Mouse (Mus musculus) urinary bladder, postnatal 4 days (tissue): ENCODE data around the gene Olfr1310.
"Not testable (repeated sequence)": the region's sequence is repeated elsewhere in the genome, so short reads cannot be mapped to it uniquely, and the experiment has no call there.

Experiments
- DNase-seq, 2 experiments: peaks; one replicate each; pipeline ENCODE4 v3.0.0; 2021 to 2022; ENCODE audit warnings: low spot score in 2 of 2

The Olfr1310 gene

DNA sequence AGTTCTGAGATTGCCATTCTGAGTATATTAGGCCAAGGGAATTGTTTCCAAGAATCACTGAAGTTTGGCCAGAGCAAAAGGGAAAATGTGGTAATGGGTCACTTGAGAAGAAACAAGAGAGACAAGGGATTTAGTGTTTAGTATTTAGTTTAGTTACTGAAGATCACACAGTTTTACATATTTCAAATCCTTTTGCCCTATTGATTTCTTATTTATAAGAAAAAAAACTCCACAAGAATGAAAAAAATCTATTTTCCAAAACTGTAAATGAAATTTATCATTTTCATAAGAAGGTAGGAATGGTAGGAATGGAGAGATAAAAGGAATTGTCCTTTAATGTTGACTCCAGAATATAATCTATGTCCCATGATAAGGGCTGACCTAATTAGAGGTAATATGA is at the start of gene Olfr1310:
Gene Olfr1310 (minus strand): TSS at position 101 of the 400 bp plus-strand sequence.
- no peak for DNase-seq

DNA sequence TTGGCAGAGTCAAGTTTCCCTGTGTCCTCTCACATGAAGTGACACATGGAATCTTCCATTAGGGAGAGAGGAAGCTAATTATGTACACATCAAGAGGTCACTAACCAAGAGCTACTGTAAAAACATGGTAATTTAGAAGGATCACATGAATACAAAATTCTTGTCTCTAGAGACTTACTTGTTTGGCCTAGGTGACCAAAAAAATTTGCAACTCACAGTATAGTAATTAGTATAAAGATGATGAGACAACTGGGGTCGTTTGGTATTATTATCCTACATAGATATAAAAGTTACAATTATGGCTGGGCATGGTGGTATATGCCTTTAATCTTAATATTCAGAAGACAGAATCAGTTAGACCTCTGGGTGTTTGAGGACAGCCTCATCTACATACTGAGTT is 37.6 kb upstream of the Olfr1310 start, which contains the start of gene Olfr1312:
Gene Olfr1312 (minus strand): TSS at position 101 of the 400 bp plus-strand sequence.
- DNase-seq: no peak

DNA sequence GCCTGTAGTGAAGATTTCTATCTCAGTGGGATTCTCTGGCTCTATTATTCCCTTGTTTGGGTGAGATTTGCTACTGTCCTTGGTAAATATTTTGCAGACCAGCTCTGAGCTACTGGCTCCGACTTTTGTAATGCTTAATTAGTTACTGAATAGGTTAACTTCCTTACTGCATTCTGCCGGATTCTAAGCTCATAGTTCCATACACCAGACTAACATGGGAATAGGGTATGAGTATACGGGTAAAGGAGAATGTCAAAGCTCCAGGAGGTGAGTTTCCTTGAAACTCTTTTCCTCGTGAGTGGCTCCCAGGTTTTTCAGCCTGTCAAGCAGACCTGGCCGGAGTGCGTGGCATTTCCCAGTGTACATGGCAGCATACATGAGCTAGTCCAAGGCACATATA is 14.5 kb upstream of the Olfr1310 start:
- DNase-seq: not testable (repeated sequence)

DNA sequence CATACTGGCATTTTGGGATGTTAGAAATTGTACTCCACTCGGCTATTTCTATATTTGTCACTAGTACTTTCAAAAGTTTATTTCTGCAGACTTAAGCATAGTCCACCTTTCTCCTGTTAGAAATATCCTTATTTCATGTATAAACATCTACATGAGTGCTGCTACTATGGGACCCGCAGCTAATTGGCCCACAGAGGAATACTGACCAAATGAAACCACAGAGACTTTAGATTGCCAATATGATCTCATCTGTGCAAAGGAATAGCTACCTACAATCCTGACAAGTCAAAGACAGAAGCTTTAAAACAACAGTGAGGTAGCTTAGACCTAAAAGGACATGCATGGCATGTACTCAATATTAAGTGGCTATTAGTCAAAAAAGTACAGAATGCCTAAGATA is 11.8 kb upstream of the Olfr1310 start, which contains the start of gene Olfr1311:
Gene Olfr1311 (minus strand): TSS at position 101 of the 400 bp plus-strand sequence.
- no peak for DNase-seq

DNA sequence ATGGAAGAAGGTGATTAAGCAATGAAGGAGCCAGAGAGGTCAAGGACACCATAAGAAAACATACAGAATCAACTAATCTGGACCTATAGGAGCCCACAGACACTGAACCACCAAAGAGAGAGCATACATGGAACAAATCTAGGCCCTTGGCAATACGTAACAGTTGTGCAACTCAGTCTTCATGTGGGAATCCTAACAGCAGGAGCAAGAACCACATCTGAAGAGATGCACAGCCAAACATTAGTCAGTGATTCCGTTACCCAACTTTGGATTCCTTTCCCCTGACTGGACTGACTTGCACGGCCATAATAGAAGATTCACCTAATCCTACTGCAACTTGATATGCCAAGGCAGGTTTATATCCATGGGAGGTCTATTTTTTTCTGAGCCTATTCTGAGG is 2.4 kb upstream of the Olfr1310 start:
- no peak for DNase-seq

DNA sequence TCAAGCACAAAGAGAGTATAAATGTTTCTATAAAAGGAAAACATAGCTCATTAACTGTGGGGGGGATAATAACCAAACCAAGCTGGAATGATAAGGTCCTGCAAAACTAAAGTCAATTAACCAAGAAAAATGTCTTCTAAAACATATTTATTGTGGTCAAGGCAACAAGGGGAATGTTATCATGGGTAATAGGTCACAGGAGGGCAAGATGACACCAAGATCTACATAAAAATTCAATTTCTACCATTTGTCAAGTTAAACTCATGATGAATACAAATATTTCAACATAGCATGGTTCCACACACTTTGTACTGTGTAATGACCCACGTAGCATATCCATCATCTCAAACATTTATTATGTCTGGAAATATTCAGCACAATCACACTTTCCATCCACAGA is 22.3 kb downstream of the Olfr1310 start, which contains the start of gene Olfr1309:
Gene Olfr1309 (minus strand): TSS at position 101 of the 400 bp plus-strand sequence.
- DNase-seq: no peak

DNA sequence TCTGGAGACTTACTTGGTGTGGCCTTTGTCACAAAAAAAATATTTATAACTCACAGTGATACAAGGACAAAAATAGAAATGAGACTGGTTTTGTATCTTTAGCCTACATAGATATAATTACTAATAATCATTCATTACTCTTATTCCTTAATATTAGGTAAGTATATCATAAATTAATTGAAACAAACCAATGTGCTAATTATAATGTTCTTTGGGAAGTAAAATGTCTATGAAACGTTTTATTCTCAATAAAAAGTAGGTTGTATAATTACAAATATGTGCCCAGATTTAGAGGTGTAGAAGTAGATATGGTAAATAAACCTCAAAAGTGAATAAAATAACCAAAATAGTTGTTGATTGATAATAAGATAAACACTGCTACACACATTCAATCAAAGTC is 47.7 kb downstream of the Olfr1310 start, which contains the start of gene Olfr1308:
Gene Olfr1308 (minus strand): TSS at position 101 of the 400 bp plus-strand sequence.
- DNase-seq: no peak
